Mouse (Mus musculus): Measurements from ENCODE around the gene Pxt1. TPM values are rescaled to one million over a fixed set of nuclear protein-coding genes. Genes with fewer than 3 reads are reported as not detected.
A peak's percentile ranks its signal among the peaks of the same experiment; 100 is the strongest.

Gene Pxt1
- polyA plus RNA-seq, 1 experiment from 2014 or later: 0.24 TPM

GRCm38 (mm10) chr17:28984724-28985420, 41.2 kb upstream of the Pxt1 start:
- no peak overlapping the region for H3K4me2 ChIP-seq (ENCODE audit: low read depth, low read length)
- no peaks in the 10 kb centered on the region for H3K4me1 ChIP-seq (ENCODE audit: control insufficient read depth, insufficient read depth, low read length)
- H3K9ac ChIP-seq (ENCODE audit: low read length): no peak overlapping the region
- H3K27ac ChIP-seq (ENCODE audit: low read length): no peak overlapping the region
- H3K9me3 ChIP-seq (replicated peaks; ENCODE audit: control insufficient read depth, low read length): no peaks in the 10 kb centered on the region
- WGBS: 76% methylated on average over 1 of the region's 1 CpGs
- H3K36me3 ChIP-seq (ENCODE audit: control insufficient read depth, insufficient read depth): peaks cover 49% of the 10 kb centered on the region
- H3K4me3 ChIP-seq (ENCODE audit: low read length): no peak overlapping the region
- no peaks in the 10 kb centered on the region for H3K27me3 ChIP-seq (ENCODE audit: control insufficient read depth, insufficient read depth, low read length)
- no peak for ATAC-seq (replicated peaks; ENCODE audit: extremely low read depth, insufficient read depth, low FRiP score)

- H3K4me3 ChIP-seq (ENCODE audit: low read length): no peak overlapping the region
- no peaks in the 10 kb centered on the region for H3K9me3 ChIP-seq (replicated peaks; ENCODE audit: control insufficient read depth, low read length)
- no peaks in the 10 kb centered on the region for H3K4me1 ChIP-seq (ENCODE audit: control insufficient read depth, insufficient read depth, low read length)
- no peak for ATAC-seq (replicated peaks; ENCODE audit: extremely low read depth, insufficient read depth, low FRiP score)
- peaks cover 52% of the 10 kb centered on the region for H3K36me3 ChIP-seq (ENCODE audit: control insufficient read depth, insufficient read depth)
- H3K27me3 ChIP-seq (ENCODE audit: control insufficient read depth, insufficient read depth, low read length): no peaks in the 10 kb centered on the region
- no peak overlapping the region for H3K27ac ChIP-seq (ENCODE audit: low read length)
- H3K4me2 ChIP-seq (ENCODE audit: low read depth, low read length): no peak overlapping the region
- 18% methylated on average over 4 of the region's 4 CpGs for WGBS
- no peak overlapping the region for H3K9ac ChIP-seq (ENCODE audit: low read length)
Measured at GRCm38 (mm10) chr17:28982591-28982990, 39.0 kb upstream of the Pxt1 start.

DNA sequence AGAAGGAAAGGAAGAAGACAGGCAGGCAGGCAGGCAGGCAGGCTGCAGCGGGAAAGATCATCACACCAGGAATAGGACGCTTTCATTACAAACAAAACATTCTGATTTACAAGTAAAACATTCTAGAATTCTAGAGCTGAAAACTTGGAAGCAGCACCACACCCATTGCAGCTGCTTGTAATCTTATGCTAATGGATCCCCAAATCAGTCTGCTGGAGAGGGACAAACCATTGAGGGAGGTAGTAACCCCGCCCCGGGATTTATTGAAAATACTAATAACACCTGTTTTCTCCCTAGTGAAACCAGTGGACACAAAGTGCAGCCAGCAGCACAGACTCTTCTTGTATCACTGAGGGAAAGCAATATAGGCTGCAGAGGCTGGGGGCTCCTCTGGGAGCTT, 37.4 kb upstream of the Pxt1 start:
- Histone ChIP-seq H3K4me2 (ENCODE audit: low read depth, low read length) (no peak overlapping the region), H3K27me3 (ENCODE audit: control insufficient read depth, insufficient read depth, low read length) (no peaks in the 10 kb centered on the region), H3K9ac (ENCODE audit: low read length) (no peak overlapping the region), H3K4me3 (ENCODE audit: low read length) (no peak overlapping the region), H3K9me3 (replicated peaks; ENCODE audit: control insufficient read depth, low read length) (no peaks in the 10 kb centered on the region), H3K4me1 (ENCODE audit: control insufficient read depth, insufficient read depth, low read length) (no peaks in the 10 kb centered on the region), H3K27ac (ENCODE audit: low read length) (no peak overlapping the region), H3K36me3 (ENCODE audit: control insufficient read depth, insufficient read depth) (peaks cover 45% of the 10 kb centered on the region)
- ATAC-seq (replicated peaks; ENCODE audit: extremely low read depth, insufficient read depth, low FRiP score): no peak
- 85% methylated on average over 4 of the region's 4 CpGs for WGBS

DNA sequence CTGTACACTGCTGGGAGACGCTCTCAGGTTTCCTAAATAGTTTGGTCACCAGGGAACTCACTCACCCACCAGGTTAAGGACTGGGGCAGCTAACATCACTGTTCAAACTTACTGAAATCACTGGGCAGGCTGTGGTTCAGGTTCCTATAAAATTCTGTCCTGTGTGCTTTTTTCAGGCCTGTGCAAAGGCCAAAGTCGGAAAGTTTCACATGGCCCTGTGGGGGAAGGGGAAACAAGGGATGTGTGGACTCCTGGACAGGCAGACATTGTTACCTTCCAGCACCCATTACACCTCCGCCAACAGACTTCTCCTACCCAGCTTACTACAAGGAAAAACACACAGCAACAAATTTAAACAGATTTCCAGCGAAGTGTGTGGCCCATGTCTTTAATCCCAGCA, 35.5 kb upstream of the Pxt1 start:
- WGBS: 81% methylated on average over 4 of the region's 4 CpGs
- no peaks in the 10 kb centered on the region for H3K27me3 ChIP-seq (ENCODE audit: control insufficient read depth, insufficient read depth, low read length)
- no peak overlapping the region for H3K27ac ChIP-seq (ENCODE audit: low read length)
- H3K9me3 ChIP-seq (replicated peaks; ENCODE audit: control insufficient read depth, low read length): no peaks in the 10 kb centered on the region
- H3K4me1 ChIP-seq (ENCODE audit: control insufficient read depth, insufficient read depth, low read length): no peaks in the 10 kb centered on the region
- no peak overlapping the region for H3K4me3 ChIP-seq (ENCODE audit: low read length)
- H3K9ac ChIP-seq (ENCODE audit: low read length): no peak overlapping the region
- no peak for ATAC-seq (replicated peaks; ENCODE audit: extremely low read depth, insufficient read depth, low FRiP score)
- no peak overlapping the region for H3K4me2 ChIP-seq (ENCODE audit: low read depth, low read length)
- H3K36me3 ChIP-seq (ENCODE audit: control insufficient read depth, insufficient read depth): peaks cover 57% of the 10 kb centered on the region

DNA sequence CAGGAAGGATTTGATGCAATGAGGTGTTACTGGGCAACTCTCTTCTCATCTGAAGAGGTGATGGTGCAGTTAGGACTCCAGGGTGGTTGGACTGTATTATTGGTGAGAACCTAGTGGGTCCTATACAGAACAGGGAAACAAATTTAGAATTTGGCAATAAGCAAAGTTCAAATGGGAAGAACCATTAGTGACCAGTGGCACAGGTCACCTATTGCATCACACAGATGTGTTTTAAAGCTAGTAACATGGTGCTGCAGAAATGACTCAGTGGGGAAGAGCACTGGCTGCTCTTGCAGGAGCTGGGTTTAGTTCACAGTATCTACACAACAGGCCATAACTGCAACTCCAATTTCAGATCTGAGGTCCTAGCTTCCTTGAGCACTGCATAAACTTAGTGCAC, 26.5 kb upstream of the Pxt1 start:
- Histone ChIP-seq H3K4me1 (ENCODE audit: control insufficient read depth, insufficient read depth, low read length) (no peaks in the 10 kb centered on the region), H3K27me3 (ENCODE audit: control insufficient read depth, insufficient read depth, low read length) (no peaks in the 10 kb centered on the region), H3K27ac (ENCODE audit: low read length) (no peak overlapping the region), H3K4me2 (ENCODE audit: low read depth, low read length) (no peak overlapping the region), H3K4me3 (ENCODE audit: low read length) (no peak overlapping the region), H3K9ac (ENCODE audit: low read length) (no peak overlapping the region), H3K9me3 (replicated peaks; ENCODE audit: control insufficient read depth, low read length) (no peaks in the 10 kb centered on the region), H3K36me3 (ENCODE audit: control insufficient read depth, insufficient read depth) (peaks cover 64% of the 10 kb centered on the region)
- ATAC-seq (replicated peaks; ENCODE audit: extremely low read depth, insufficient read depth, low FRiP score): no peak

- no peaks in the 10 kb centered on the region for H3K27me3 ChIP-seq (ENCODE audit: control insufficient read depth, insufficient read depth, low read length)
- no peaks in the 10 kb centered on the region for H3K9me3 ChIP-seq (replicated peaks; ENCODE audit: control insufficient read depth, low read length)
- no peak overlapping the region for H3K4me3 ChIP-seq (ENCODE audit: low read length)
- H3K27ac ChIP-seq (ENCODE audit: low read length): peak overlapping the region; percentile 35; the same call in 1 of the 2 replicates
- no peak for ATAC-seq (replicated peaks; ENCODE audit: extremely low read depth, insufficient read depth, low FRiP score)
- H3K36me3 ChIP-seq (ENCODE audit: control insufficient read depth, insufficient read depth): peaks cover 72% of the 10 kb centered on the region
- no peak overlapping the region for H3K9ac ChIP-seq (ENCODE audit: low read length)
- H3K4me2 ChIP-seq (ENCODE audit: low read depth, low read length): no peak overlapping the region
- H3K4me1 ChIP-seq (ENCODE audit: control insufficient read depth, insufficient read depth, low read length): no peaks in the 10 kb centered on the region
- 66% methylated on average over 11 of the region's 11 CpGs for WGBS
Measured at GRCm38 (mm10) chr17:28967021-28967610, 23.5 kb upstream of the Pxt1 start.

DNA sequence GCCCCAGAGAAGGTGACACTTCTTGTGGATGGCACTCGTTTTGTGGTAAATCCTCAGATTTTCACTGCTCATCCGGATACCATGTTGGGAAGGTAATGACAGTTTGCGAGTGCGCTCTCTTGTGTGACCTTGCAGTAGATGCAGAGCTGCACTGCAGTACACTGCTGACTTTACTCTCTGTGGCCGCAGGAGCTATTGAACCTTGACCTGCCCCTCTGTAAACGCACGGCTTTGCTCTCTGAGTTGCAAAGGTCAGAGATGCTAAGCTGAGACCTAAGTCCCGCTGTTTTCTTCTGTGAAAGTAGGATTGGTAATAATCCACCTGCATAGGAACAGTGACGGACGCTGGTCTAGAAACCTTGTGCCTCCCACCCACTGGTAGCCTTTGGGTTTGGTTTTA, 18.0 kb upstream of the Pxt1 start:
- no peak overlapping the region for H3K4me3 ChIP-seq (ENCODE audit: low read length)
- no peaks in the 10 kb centered on the region for H3K4me1 ChIP-seq (ENCODE audit: control insufficient read depth, insufficient read depth, low read length)
- H3K9me3 ChIP-seq (replicated peaks; ENCODE audit: control insufficient read depth, low read length): no peaks in the 10 kb centered on the region
- H3K27me3 ChIP-seq (ENCODE audit: control insufficient read depth, insufficient read depth, low read length): no peaks in the 10 kb centered on the region
- H3K27ac ChIP-seq (ENCODE audit: low read length): no peak overlapping the region
- no peak for ATAC-seq (replicated peaks; ENCODE audit: extremely low read depth, insufficient read depth, low FRiP score)
- H3K9ac ChIP-seq (ENCODE audit: low read length): no peak overlapping the region
- 90% methylated on average over 10 of the region's 10 CpGs for WGBS
- no peak overlapping the region for H3K4me2 ChIP-seq (ENCODE audit: low read depth, low read length)
- peaks cover 43% of the 10 kb centered on the region for H3K36me3 ChIP-seq (ENCODE audit: control insufficient read depth, insufficient read depth)

- H3K9ac ChIP-seq (ENCODE audit: low read length): no peak overlapping the region
- no peak overlapping the region for H3K27ac ChIP-seq (ENCODE audit: low read length)
- H3K4me1 ChIP-seq (ENCODE audit: control insufficient read depth, insufficient read depth, low read length): no peaks in the 10 kb centered on the region
- H3K4me2 ChIP-seq (ENCODE audit: low read depth, low read length): no peak overlapping the region
- no peaks in the 10 kb centered on the region for H3K27me3 ChIP-seq (ENCODE audit: control insufficient read depth, insufficient read depth, low read length)
- H3K36me3 ChIP-seq (ENCODE audit: control insufficient read depth, insufficient read depth): peaks cover 34% of the 10 kb centered on the region
- 52% methylated on average over 10 of the region's 10 CpGs for WGBS
- no peaks in the 10 kb centered on the region for H3K9me3 ChIP-seq (replicated peaks; ENCODE audit: control insufficient read depth, low read length)
- no peak for ATAC-seq (replicated peaks; ENCODE audit: extremely low read depth, insufficient read depth, low FRiP score)
- H3K4me3 ChIP-seq (ENCODE audit: low read length): no peak overlapping the region
Measured at GRCm38 (mm10) chr17:28960597-28960996, 17.0 kb upstream of the Pxt1 start.

GRCm38 (mm10) chr17:28954416-28954815, 10.8 kb upstream of the Pxt1 start:
- Histone ChIP-seq H3K27me3 (ENCODE audit: control insufficient read depth, insufficient read depth, low read length) (no peaks in the 10 kb centered on the region), H3K4me3 (ENCODE audit: low read length) (no peak overlapping the region), H3K9me3 (replicated peaks; ENCODE audit: control insufficient read depth, low read length) (no peaks in the 10 kb centered on the region), H3K4me1 (ENCODE audit: control insufficient read depth, insufficient read depth, low read length) (peaks cover 10% of the 10 kb centered on the region), H3K4me2 (ENCODE audit: low read depth, low read length) (peak overlapping the region; percentile 81), H3K9ac (ENCODE audit: low read length) (peak overlapping the region; percentile 92; the same call in 1 of the 2 replicates), H3K36me3 (ENCODE audit: control insufficient read depth, insufficient read depth) (no peaks in the 10 kb centered on the region), H3K27ac (ENCODE audit: low read length) (no peak overlapping the region)
- ATAC-seq (replicated peaks; ENCODE audit: extremely low read depth, insufficient read depth, low FRiP score): no peak
- 94% methylated on average over 9 of the region's 9 CpGs for WGBS

Measured in heart, embryonic 16.5 days (tissue).